Mouse (Mus musculus) lung, adult 2 months (tissue): ENCODE measurements at regions not wholly inside any gene's neighbourhood (a gene's known extent, or its start where the extent isn't known, plus 50 kb on each side); places are given as distances from the start of the nearest gene placed in this dataset.

ENCODE experiments used
- CTCF ChIP-seq: fragments of 200-500 bp; IDR thresholded peaks from 2 replicates; pipeline ENCODE4 v1.5.1; 2011; ENCODE audit warnings: mild to moderate bottlenecking, low read length, control low read depth; ENCODE audit not compliant: insufficient read depth
- POLR2A ChIP-seq: fragments of 200-500 bp; IDR thresholded peaks from 2 replicates; pipeline ENCODE4 v1.6.1; 2011; ENCODE audit warnings: low read depth, mild to moderate bottlenecking, control low read depth, low read length, borderline replicate concordance; ENCODE audit errors: extremely low read depth

DNA sequence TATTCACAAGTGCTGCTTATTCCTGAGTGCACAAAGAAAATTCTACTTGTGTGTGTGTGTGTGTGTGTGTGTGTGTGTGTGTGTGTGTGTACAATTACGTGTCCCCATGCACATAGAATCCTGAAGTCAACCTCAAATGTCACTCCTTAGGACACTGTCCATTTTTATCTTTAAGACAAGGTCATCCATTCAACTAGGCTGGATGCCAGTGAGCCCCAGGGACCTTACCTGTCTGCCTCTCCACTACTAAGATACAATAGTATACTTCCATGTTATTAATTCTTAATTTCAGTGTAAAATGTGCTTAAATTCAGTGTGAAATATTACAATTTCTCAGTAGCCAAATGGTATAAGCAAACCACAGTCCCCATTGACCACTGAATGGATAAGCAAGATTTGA, 193.5 kb upstream of the Nabp1 start:
- no peak for TF ChIP-seq POLR2A
- no peak for TF ChIP-seq CTCF
